Mouse (Mus musculus) erythroblast, embryonic 14.5 days (primary cell): ENCODE measurements around the gene Gm7173. TPM values are rescaled to one million over a fixed set of nuclear protein-coding genes. Genes with fewer than 3 reads are reported as not detected.

ENCODE experiments used
- H3K27me3 ChIP-seq: 2 replicates; pipeline ENCODE4 v1.6.1; 2012; ENCODE audit warnings: inconsistent platforms; ENCODE audit not compliant: control insufficient read depth
- H3K36me3 ChIP-seq: 2 replicates; pipeline ENCODE4 v1.6.1; 2012; ENCODE audit warnings: mild to moderate bottlenecking, inconsistent platforms; ENCODE audit not compliant: control insufficient read depth
- H3K4me1 ChIP-seq: 2 replicates; pipeline ENCODE4 v1.6.1; 2012; ENCODE audit warnings: inconsistent platforms; ENCODE audit not compliant: control insufficient read depth
- H3K4me3 ChIP-seq: replicated peaks from 2 replicates; pipeline ENCODE3; 2012; ENCODE audit warnings: moderate library complexity, mild to moderate bottlenecking, inconsistent platforms
- H3K9me3 ChIP-seq: 2 replicates; pipeline ENCODE4 v1.6.1; 2012; ENCODE audit warnings: low read length, inconsistent platforms, mixed read lengths; ENCODE audit not compliant: control insufficient read depth
- GATA1 ChIP-seq: IDR thresholded peaks from 2 replicates; pipeline ENCODE4 v1.6.1; 2012; ENCODE audit warnings: low read length, inconsistent platforms, mixed read lengths
- TAL1 ChIP-seq: IDR thresholded peaks from 3 replicates; pipeline ENCODE4 v1.6.1; 2012; ENCODE audit warnings: low read length, inconsistent platforms, mixed read lengths
- polyA plus RNA-seq: library from polyadenylated mRNA; stranded (reverse); fragments of >175 nt; gene quantifications from 2 replicates; pipeline ENCODE4 v1.2.3, GENCODE M21; 2012

The Gm7173 gene
- not detected in 2 replicates for polyA plus RNA-seq

- Histone ChIP-seq H3K27me3 (no peaks in the 10 kb centered on the region), H3K4me3 (peak within 1 kb of the TSS; percentile 14), H3K4me1 (no peaks in the 10 kb centered on the region), H3K36me3 (no peaks in the 10 kb centered on the region), H3K9me3 (no peaks in the 10 kb centered on the region)
- TF ChIP-seq GATA1 (no peak), TAL1 (no peak)
Measured at GRCm38 (mm10) chrX:79516977-79517645, at the start of gene Gm7173. TSS of gene Gm7173 (minus strand) at chrX:79517285.

- no peak for TF ChIP-seq TAL1
- no peak for TF ChIP-seq GATA1
- Histone ChIP-seq H3K27me3 (no peaks in the 10 kb centered on the region), H3K4me1 (no peaks in the 10 kb centered on the region), H3K36me3 (no peaks in the 10 kb centered on the region), H3K9me3 (no peaks in the 10 kb centered on the region), H3K4me3 (no peak overlapping the region)
Measured at GRCm38 (mm10) chrX:79517646-79518016, 546 bp upstream of the Gm7173 start.

- TF ChIP-seq TAL1, result no peak
- TF ChIP-seq GATA1, result no peak
- H3K4me3 ChIP-seq, result no peak overlapping the region
- no peaks in the 10 kb centered on the region for H3K27me3 ChIP-seq
- H3K36me3 ChIP-seq, result no peaks in the 10 kb centered on the region
- H3K4me1 ChIP-seq, result no peaks in the 10 kb centered on the region
- no peaks in the 10 kb centered on the region for H3K9me3 ChIP-seq
Measured at GRCm38 (mm10) chrX:79316790-79317189, 200.3 kb downstream of the Gm7173 start.

Other genes starting within 250 kb of the Gm7173 start
- 0.03 and 0.04 TPM in 2 replicates for gene Mageb16, start 154.2 kb upstream of the Gm7173 start, polyA plus RNA-seq